Mouse (Mus musculus) stomach, embryonic 16.5 days (tissue): ENCODE measurements around the gene Slc3a1. TPM values are rescaled to one million over a fixed set of nuclear protein-coding genes. Genes with fewer than 3 reads are reported as not detected.

Experiments
- ATAC-seq: fragments of 200-750 bp; cut with Nextera tagmentation; 2 replicates; pipeline ENCODE4 v1.8.0; 2017; ENCODE audit warnings: moderate number of reproducible peaks, moderate TSS enrichment; ENCODE audit not compliant: insufficient read depth, low FRiP score
- H3K27ac ChIP-seq: fragments of 300-500 bp; sonication (generic); 2 replicates; pipeline ENCODE4 v1.5.1; 2014; ENCODE audit warnings: low read length
- H3K27me3 ChIP-seq: fragments of 300-500 bp; sonication (generic); 2 replicates; pipeline ENCODE4 v1.6.1; 2014; ENCODE audit warnings: low read length, control low read depth, mixed read lengths; ENCODE audit not compliant: control insufficient read depth, insufficient read depth
- H3K36me3 ChIP-seq: fragments of 300-500 bp; sonication (generic); 2 replicates; pipeline ENCODE4 v1.6.1; 2014; ENCODE audit warnings: low read length; ENCODE audit not compliant: control insufficient read depth, insufficient read depth
- H3K4me1 ChIP-seq: fragments of 300-500 bp; sonication (generic); 2 replicates; pipeline ENCODE4 v1.6.1; 2014; ENCODE audit warnings: low read length, control low read depth, mixed read lengths; ENCODE audit not compliant: control insufficient read depth, insufficient read depth
- H3K4me2 ChIP-seq: fragments of 300-500 bp; sonication (generic); 2 replicates; pipeline ENCODE4 v1.6.1; 2014; ENCODE audit warnings: low read depth, low read length, mixed read lengths
- H3K4me3 ChIP-seq: fragments of 300-500 bp; sonication (generic); replicated peaks from 2 replicates; pipeline ENCODE4 v1.5.1; 2014; ENCODE audit warnings: mild to moderate bottlenecking, low read length
- H3K9ac ChIP-seq: fragments of 300-500 bp; sonication (generic); 2 replicates; pipeline ENCODE4 v1.6.1; 2014; ENCODE audit warnings: low read length
- H3K9me3 ChIP-seq: fragments of 300-500 bp; sonication (generic); replicated peaks from 2 replicates; pipeline ENCODE4 v1.6.1; 2016; ENCODE audit warnings: low read length, control low read depth; ENCODE audit not compliant: control insufficient read depth
- WGBS: fragments of 180-500 bp; shearing (Covaris S2); extraction: QIAGEN DNeasy Blood & Tissue Kit; methylation state at CpG from one replicate; pipeline ENCODE4 v1.1.7; 2014; 5-methylcytosine and 5-hydroxymethylcytosine counted together
- polyA plus RNA-seq: library from polyadenylated mRNA; unstranded; fragments of >200 nt; fragmentation: Nextera tagmentation; extraction: Ambion mirVana; gene quantifications from 2 replicates; pipeline ENCODE4 v1.2.1, GENCODE M21; 2015

Slc3a1 gene
- polyA plus RNA-seq, 1 experiment from 2014 or later = 8.7 TPM

GRCm38 (mm10) chr17:85071088-85071775 lies 43.1 kb downstream of the Slc3a1 start:
- no peaks in the 10 kb centered on the region for H3K27me3 ChIP-seq
- no peak for ATAC-seq
- no peak overlapping the region for H3K4me2 ChIP-seq
- no peak overlapping the region for H3K4me3 ChIP-seq
- H3K9me3 ChIP-seq = no peaks in the 10 kb centered on the region
- no peak overlapping the region for H3K9ac ChIP-seq
- no peaks in the 10 kb centered on the region for H3K4me1 ChIP-seq
- 87% methylated on average over 8 of the region's 8 CpGs for WGBS
- H3K27ac ChIP-seq = no peak overlapping the region
- peaks cover 4% of the 10 kb centered on the region for H3K36me3 ChIP-seq

DNA sequence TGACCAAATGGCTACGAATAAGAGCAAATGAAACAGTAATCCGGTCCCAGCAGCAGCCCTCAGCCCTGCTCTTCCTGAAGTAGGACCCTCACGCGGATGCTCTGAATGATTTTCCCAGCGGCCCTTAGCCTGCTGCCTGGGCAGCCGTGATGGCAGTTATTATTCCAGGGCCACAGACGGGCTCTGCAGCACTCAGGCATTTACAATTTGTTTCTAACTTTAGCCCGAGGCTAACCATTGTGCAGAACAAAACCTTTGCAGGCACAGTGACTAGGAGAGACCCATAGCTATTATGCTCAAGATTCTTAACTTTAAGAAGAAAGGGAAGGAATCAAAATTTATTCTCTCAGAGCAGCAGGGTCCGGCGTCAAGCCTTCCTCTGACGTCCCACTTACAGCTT lies 44.2 kb downstream of the Slc3a1 start:
- 72% methylated on average over 11 of the region's 11 CpGs for WGBS
- Histone ChIP-seq H3K4me1 (no peaks in the 10 kb centered on the region), H3K9ac (no peak overlapping the region), H3K4me3 (no peak overlapping the region), H3K4me2 (no peak overlapping the region), H3K27me3 (no peaks in the 10 kb centered on the region), H3K36me3 (peaks cover 4% of the 10 kb centered on the region), H3K27ac (no peak overlapping the region), H3K9me3 (no peaks in the 10 kb centered on the region)
- no peak for ATAC-seq

DNA sequence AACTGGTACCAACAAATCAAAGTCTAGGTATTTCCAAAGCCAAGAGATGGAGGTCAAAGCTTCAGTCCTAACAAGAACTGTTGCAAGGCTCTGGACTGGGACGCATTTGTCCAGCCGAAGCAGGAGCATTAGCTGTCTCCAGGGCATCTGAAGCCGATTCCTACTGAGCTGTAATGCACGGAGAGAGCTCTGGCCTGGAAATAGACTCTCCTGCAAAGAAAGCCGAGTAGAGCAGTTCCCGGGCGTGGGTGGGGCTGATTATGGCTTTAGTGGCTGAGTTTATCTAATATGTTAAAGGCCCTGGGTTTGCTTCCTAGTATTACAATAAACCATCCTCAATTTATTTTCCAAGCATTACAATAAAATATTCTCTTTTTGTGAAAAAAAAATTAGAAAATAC lies 45.0 kb downstream of the Slc3a1 start:
- H3K4me1 ChIP-seq = no peaks in the 10 kb centered on the region
- ATAC-seq = no peak
- H3K4me2 ChIP-seq = no peak overlapping the region
- H3K36me3 ChIP-seq = peaks cover 8% of the 10 kb centered on the region
- H3K27ac ChIP-seq = no peak overlapping the region
- 66% methylated on average over 7 of the region's 7 CpGs for WGBS
- no peaks in the 10 kb centered on the region for H3K9me3 ChIP-seq
- H3K9ac ChIP-seq = no peak overlapping the region
- H3K4me3 ChIP-seq = no peak overlapping the region
- H3K27me3 ChIP-seq = no peaks in the 10 kb centered on the region

GRCm38 (mm10) chr17:85074083-85074482 lies 45.9 kb downstream of the Slc3a1 start:
- H3K9ac ChIP-seq = no peak overlapping the region
- peaks cover 8% of the 10 kb centered on the region; the same call in 1 of the 2 replicates for H3K36me3 ChIP-seq
- H3K27me3 ChIP-seq = no peaks in the 10 kb centered on the region
- H3K4me1 ChIP-seq = no peaks in the 10 kb centered on the region
- ATAC-seq = no peak
- H3K9me3 ChIP-seq = no peaks in the 10 kb centered on the region
- H3K27ac ChIP-seq = no peak overlapping the region
- H3K4me3 ChIP-seq = no peak overlapping the region
- 93% methylated on average over 4 of the region's 4 CpGs for WGBS
- H3K4me2 ChIP-seq = no peak overlapping the region

GRCm38 (mm10) chr17:85079276-85079675 lies 51.1 kb downstream of the Slc3a1 start:
- Histone ChIP-seq H3K9me3 (no peaks in the 10 kb centered on the region), H3K4me2 (no peak overlapping the region), H3K36me3 (0 out of 2 replicates have a peak, but pooled peaks cover 12% of the 10 kb centered on the region), H3K4me3 (no peak overlapping the region), H3K4me1 (no peaks in the 10 kb centered on the region), H3K27me3 (no peaks in the 10 kb centered on the region), H3K27ac (no peak overlapping the region), H3K9ac (no peak overlapping the region)
- no peak for ATAC-seq
- WGBS = 94% methylated on average over 3 of the region's 3 CpGs

- Histone ChIP-seq H3K27me3 (no peaks in the 10 kb centered on the region), H3K4me1 (no peaks in the 10 kb centered on the region), H3K27ac (no peak overlapping the region), H3K9me3 (no peaks in the 10 kb centered on the region), H3K4me2 (no peak overlapping the region), H3K4me3 (no peak overlapping the region), H3K9ac (no peak overlapping the region), H3K36me3 (0 out of 2 replicates have a peak, but pooled peaks cover 12% of the 10 kb centered on the region)
- ATAC-seq = no peak
- 96% methylated on average over 11 of the region's 11 CpGs for WGBS
Observed at GRCm38 (mm10) chr17:85080781-85081180, 52.6 kb downstream of the Slc3a1 start.

DNA sequence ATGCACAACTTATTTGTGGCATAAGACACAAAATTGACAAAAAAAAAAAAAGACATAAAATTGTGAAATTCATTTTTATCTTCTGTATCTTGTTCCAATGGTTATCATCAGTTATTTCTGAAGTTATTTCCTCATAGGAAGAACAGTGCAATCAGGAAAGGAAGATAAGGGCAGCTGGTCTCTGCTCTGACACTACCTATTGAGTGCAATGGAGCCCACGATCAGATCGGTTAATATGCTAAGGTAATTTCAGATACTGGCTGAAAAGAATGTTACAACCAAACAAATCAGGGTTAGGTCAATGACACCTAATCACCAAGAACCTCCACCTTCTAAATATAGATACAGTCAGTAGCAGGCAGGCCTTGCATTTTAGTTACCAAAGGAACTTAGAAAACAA lies 57.2 kb downstream of the Slc3a1 start:
- Histone ChIP-seq H3K9ac (no peak overlapping the region), H3K4me2 (no peak overlapping the region), H3K9me3 (no peaks in the 10 kb centered on the region), H3K36me3 (0 out of 2 replicates have a peak, but pooled peaks cover 4% of the 10 kb centered on the region), H3K4me3 (no peak overlapping the region), H3K27me3 (no peaks in the 10 kb centered on the region), H3K4me1 (peaks cover 5% of the 10 kb centered on the region), H3K27ac (no peak overlapping the region)
- no peak for ATAC-seq
- WGBS = 74% methylated on average over 2 of the region's 2 CpGs

DNA sequence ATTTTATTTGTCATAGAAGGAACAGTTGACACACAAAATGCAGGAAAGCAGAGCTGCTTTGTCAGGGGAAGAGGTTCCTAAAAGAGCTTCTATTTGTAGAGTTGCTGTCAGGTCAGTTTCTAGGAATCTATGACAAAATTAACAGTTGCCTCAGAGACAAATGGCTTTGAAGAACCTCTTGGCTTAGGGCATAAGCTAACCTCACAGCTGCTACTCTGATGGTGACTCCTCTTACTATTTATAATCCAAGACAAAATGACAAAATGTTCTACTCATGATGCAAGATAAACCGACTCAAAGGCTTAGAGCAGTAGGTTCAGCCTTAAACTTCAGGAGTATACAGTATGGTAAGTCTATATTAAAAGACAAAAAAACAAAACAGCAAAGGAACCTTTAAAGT lies 58.3 kb downstream of the Slc3a1 start:
- no peaks in the 10 kb centered on the region for H3K36me3 ChIP-seq
- ATAC-seq = no peak
- peaks cover 9% of the 10 kb centered on the region for H3K4me1 ChIP-seq
- no peak overlapping the region for H3K27ac ChIP-seq
- no peaks in the 10 kb centered on the region for H3K27me3 ChIP-seq
- WGBS = 78% methylated on average over 1 of the region's 1 CpGs
- H3K4me2 ChIP-seq = no peak overlapping the region
- no peak overlapping the region for H3K9ac ChIP-seq
- H3K9me3 ChIP-seq = no peaks in the 10 kb centered on the region
- no peak overlapping the region for H3K4me3 ChIP-seq

GRCm38 (mm10) chr17:85087591-85087990 lies 59.4 kb downstream of the Slc3a1 start:
- H3K36me3 ChIP-seq = no peaks in the 10 kb centered on the region
- H3K27ac ChIP-seq = no peak overlapping the region
- no peak overlapping the region for H3K4me3 ChIP-seq
- H3K9ac ChIP-seq = no peak overlapping the region
- no peaks in the 10 kb centered on the region for H3K9me3 ChIP-seq
- no peak for ATAC-seq
- peaks cover 11% of the 10 kb centered on the region for H3K4me1 ChIP-seq
- no peaks in the 10 kb centered on the region for H3K27me3 ChIP-seq
- WGBS = 88% methylated on average over 5 of the region's 5 CpGs
- no peak overlapping the region for H3K4me2 ChIP-seq
